Mouse (Mus musculus) limb, embryonic 11.5 days (tissue): ENCODE measurements around the gene Gm12394. TPM values are rescaled to one million over a fixed set of nuclear protein-coding genes. Genes with fewer than 3 reads are reported as not detected.
"Not testable (repeated sequence)": the region's sequence is repeated elsewhere in the genome, so short reads cannot be mapped to it uniquely, and the experiment has no call there.

Experiments used
- ATAC-seq: fragments of 200-750 bp; cut with Nextera tagmentation; 2 replicates; pipeline ENCODE4 v1.8.0; 2017; ENCODE audit warnings: low read depth; ENCODE audit not compliant: insufficient number of reproducible peaks, low FRiP score, low TSS enrichment
- DNase-seq: peaks from one replicate; pipeline ENCODE4 v3.0.0-alpha.2; 2015; ENCODE audit warnings: low spot score
- H3K27ac ChIP-seq: fragments of 300-500 bp; sonication (generic); replicated peaks from 2 replicates; pipeline ENCODE4 v1.5.1; 2014; ENCODE audit warnings: low read depth, mild to moderate bottlenecking, low read length
- H3K27me3 ChIP-seq: fragments of 300-500 bp; sonication (generic); 2 replicates; pipeline ENCODE4 v1.6.1; 2014; ENCODE audit warnings: mild to moderate bottlenecking, low read length, mixed read lengths; ENCODE audit not compliant: control insufficient read depth, insufficient read depth
- H3K36me3 ChIP-seq: fragments of 300-500 bp; sonication (generic); 2 replicates; pipeline ENCODE4 v1.6.1; 2014; ENCODE audit warnings: mild to moderate bottlenecking, low read length, moderate library complexity, mixed read lengths; ENCODE audit not compliant: control insufficient read depth, insufficient read depth
- H3K4me1 ChIP-seq: fragments of 300-500 bp; sonication (generic); 2 replicates; pipeline ENCODE4 v1.6.1; 2014; ENCODE audit warnings: low read length, mixed read lengths; ENCODE audit not compliant: control insufficient read depth, insufficient read depth
- H3K4me2 ChIP-seq: fragments of 300-500 bp; sonication (generic); 2 replicates; pipeline ENCODE4 v1.6.1; 2014; ENCODE audit warnings: low read depth, mild to moderate bottlenecking, moderate library complexity; ENCODE audit not compliant: severe bottlenecking
- H3K4me3 ChIP-seq: fragments of 300-500 bp; sonication (generic); 2 replicates; pipeline ENCODE4 v1.5.1; 2014; ENCODE audit warnings: low read depth, low read length
- H3K9ac ChIP-seq: fragments of 300-500 bp; sonication (generic); 2 replicates; pipeline ENCODE4 v1.6.1; 2014; ENCODE audit warnings: mild to moderate bottlenecking, low read length
- H3K9me3 ChIP-seq: fragments of 300-500 bp; sonication (generic); 2 replicates; pipeline ENCODE4 v1.6.1; 2016; ENCODE audit warnings: low read length; ENCODE audit not compliant: control insufficient read depth
- WGBS: fragments of 180-500 bp; shearing (Covaris S2); extraction: QIAGEN DNeasy Blood & Tissue Kit; methylation state at CpG from one replicate; pipeline ENCODE4 v1.1.7; 2014; 5-methylcytosine and 5-hydroxymethylcytosine counted together
- polyA plus RNA-seq: library from polyadenylated mRNA; unstranded; fragments of >200 nt; fragmentation: Nextera tagmentation; extraction: Ambion mirVana; gene quantifications from 2 replicates; pipeline ENCODE4 v1.2.1, GENCODE M21; 2014

The Gm12394 gene
- not detected in 2 replicates for polyA plus RNA-seq

DNA sequence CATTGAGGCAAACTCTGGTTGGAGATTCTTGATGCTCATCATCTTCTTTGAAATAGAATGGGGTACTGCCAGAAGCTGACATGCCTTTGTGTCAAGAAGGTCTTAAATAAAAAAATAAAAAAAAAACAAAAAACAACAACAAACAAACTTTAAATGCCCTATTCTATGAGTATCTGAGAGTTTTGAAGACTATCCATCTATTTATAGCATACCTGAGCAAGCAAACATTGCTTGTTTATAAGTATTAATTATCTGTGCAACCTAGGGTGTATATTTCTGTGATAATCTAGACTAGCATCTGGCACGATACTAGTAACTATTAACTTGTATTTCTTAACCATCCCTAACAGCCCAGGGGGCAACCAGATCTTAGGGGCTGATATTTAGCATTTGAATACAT, at the start of gene Gm12394:
Gene Gm12394 (minus strand): TSS at position 101 of the 400 bp plus-strand sequence.
- WGBS = 85% methylated on average over 1 of the region's 1 CpGs
- not testable (repeated sequence) for ATAC-seq, H3K27ac ChIP-seq, H3K27me3 ChIP-seq, H3K9ac ChIP-seq, H3K36me3 ChIP-seq, H3K4me1 ChIP-seq, H3K9me3 ChIP-seq, H3K4me2 ChIP-seq, DNase-seq, H3K4me3 ChIP-seq

DNA sequence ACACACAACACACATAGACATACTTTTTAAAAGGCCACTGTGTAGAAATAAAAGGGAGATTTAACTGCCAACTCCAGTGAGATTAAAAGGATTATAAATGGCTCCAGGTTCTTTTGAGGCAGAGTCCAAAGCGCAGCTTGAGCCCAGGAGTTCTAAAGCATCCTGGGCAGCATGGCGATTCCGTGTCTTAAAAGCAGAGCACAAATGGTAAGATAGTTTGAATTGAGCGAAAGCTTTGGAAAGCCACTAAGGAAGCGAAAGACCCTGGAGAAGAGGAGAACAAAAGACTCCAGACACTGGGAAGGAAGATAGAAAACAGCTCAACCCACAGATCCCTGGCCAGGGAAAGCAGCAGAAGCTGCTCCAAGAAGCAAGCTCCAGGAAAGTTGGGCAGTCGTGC, 48.4 kb upstream of the Gm12394 start:
- Histone ChIP-seq H3K4me1 (no peaks in the 10 kb centered on the region), H3K27ac (no peak overlapping the region), H3K9ac (no peak overlapping the region), H3K36me3 (no peaks in the 10 kb centered on the region), H3K27me3 (no peaks in the 10 kb centered on the region), H3K9me3 (no peaks in the 10 kb centered on the region), H3K4me3 (no peak overlapping the region), H3K4me2 (no peak overlapping the region)
- ATAC-seq = no peak
- WGBS = 84% methylated on average over 6 of the region's 6 CpGs
- DNase-seq = no peak

DNA sequence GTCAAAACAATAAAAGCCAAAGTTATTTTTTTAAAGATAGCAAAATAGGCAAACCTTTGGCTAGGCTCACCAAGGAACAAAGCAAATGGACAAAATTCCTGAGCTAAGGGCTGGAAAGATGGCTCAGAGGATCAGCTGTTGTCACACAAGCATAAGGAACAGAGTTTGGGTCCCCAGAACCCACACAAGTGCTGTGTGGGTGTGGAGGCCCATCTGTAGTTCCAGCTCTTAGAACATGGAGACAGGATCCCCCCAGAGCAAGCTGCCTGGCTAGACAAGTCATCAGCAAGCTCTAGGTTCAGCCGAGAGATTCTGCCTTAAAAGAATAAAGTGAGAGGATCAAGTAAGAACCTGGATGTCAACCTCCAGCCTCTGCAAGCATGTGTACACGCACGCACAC, 48.0 kb upstream of the Gm12394 start:
- Histone ChIP-seq H3K36me3 (no peaks in the 10 kb centered on the region), H3K27me3 (no peaks in the 10 kb centered on the region), H3K4me2 (no peak overlapping the region), H3K9me3 (no peaks in the 10 kb centered on the region), H3K27ac (no peak overlapping the region), H3K4me3 (no peak overlapping the region), H3K9ac (no peak overlapping the region), H3K4me1 (no peaks in the 10 kb centered on the region)
- WGBS = 94% methylated on average over 3 of the region's 3 CpGs
- no peak for DNase-seq
- no peak for ATAC-seq

DNA sequence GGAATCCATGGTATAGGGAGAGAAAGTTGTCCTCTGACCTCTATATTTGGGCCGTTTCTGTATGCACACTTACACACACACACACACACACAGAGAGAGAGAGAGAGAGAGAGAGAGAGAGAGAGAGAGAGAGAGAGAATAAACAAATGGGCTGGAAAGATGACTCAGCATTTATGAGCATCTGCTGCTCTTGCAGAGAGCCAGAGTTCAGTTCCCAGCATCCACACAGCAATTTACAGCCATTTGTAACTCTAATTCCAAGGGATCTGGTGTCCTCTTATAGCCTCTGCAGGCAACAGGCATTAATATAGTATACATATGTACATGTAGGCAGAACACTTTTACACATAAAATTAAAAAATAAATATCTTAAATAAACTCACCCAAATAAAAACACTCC, 47.4 kb upstream of the Gm12394 start:
- ATAC-seq (no peak), DNase-seq (no peak)
- no peak overlapping the region for H3K4me2 ChIP-seq
- WGBS = 93% methylated on average over 1 of the region's 1 CpGs
- no peak overlapping the region for H3K27ac ChIP-seq
- no peaks in the 10 kb centered on the region for H3K27me3 ChIP-seq
- H3K4me1 ChIP-seq = no peaks in the 10 kb centered on the region
- no peaks in the 10 kb centered on the region for H3K36me3 ChIP-seq
- H3K4me3 ChIP-seq = no peak overlapping the region
- H3K9me3 ChIP-seq = no peaks in the 10 kb centered on the region
- no peak overlapping the region for H3K9ac ChIP-seq

DNA sequence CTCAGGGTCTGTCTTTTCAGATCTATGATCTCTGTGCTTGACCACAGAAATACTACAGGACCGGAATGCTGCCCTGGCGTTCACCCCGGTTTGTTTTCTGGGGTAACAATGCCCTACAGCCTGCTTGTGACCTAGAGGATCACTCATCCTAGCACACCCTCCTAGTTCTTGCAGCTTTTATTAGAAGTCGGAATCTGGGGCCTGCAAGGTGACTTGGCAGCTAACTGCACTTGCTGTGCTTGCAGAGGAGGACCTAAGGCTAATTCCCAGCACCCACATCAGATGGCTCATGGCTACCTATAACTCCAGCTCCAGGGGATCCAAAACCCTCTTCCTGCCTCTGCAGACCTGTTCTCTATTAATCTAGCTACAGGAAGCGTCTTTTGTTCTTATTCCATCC, 46.2 kb upstream of the Gm12394 start:
- 90% methylated on average over 5 of the region's 5 CpGs for WGBS
- ATAC-seq = no peak

DNA sequence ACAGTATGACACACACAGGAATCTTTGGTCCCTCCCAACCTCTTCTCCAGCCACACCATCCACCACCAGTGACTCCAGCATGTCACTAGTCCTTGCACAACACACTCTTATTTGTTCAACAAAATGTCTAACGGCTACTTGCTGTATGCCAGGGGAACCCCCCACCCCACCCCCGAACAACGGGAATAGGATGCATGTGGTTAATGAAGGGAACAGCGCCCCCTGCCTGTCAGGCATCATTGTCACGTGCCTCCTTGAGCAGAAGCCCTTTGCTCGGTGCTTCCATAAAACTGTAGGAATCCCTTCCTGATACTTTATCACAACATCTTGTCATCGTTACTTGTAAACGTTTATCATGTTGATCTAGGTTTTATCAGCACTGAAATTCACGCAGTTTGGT, 45.6 kb upstream of the Gm12394 start:
- Histone ChIP-seq H3K27ac (no peak overlapping the region), H3K27me3 (no peaks in the 10 kb centered on the region), H3K9ac (no peak overlapping the region), H3K4me1 (no peaks in the 10 kb centered on the region), H3K4me3 (no peak overlapping the region), H3K4me2 (no peak overlapping the region), H3K36me3 (no peaks in the 10 kb centered on the region), H3K9me3 (no peaks in the 10 kb centered on the region)
- 58% methylated on average over 9 of the region's 9 CpGs for WGBS
- ATAC-seq = no peak
- peak; percentile 34 for DNase-seq

More for the DNA sequence above, 46.2 kb upstream of the Gm12394 start:
- DNase-seq = no peak
- no peaks in the 10 kb centered on the region for H3K9me3 ChIP-seq
- H3K9ac ChIP-seq = no peak overlapping the region
- H3K4me3 ChIP-seq = no peak overlapping the region
- no peak overlapping the region for H3K27ac ChIP-seq
- no peak overlapping the region for H3K4me2 ChIP-seq
- H3K27me3 ChIP-seq = no peaks in the 10 kb centered on the region
- no peaks in the 10 kb centered on the region for H3K4me1 ChIP-seq
- H3K36me3 ChIP-seq = no peaks in the 10 kb centered on the region

DNA sequence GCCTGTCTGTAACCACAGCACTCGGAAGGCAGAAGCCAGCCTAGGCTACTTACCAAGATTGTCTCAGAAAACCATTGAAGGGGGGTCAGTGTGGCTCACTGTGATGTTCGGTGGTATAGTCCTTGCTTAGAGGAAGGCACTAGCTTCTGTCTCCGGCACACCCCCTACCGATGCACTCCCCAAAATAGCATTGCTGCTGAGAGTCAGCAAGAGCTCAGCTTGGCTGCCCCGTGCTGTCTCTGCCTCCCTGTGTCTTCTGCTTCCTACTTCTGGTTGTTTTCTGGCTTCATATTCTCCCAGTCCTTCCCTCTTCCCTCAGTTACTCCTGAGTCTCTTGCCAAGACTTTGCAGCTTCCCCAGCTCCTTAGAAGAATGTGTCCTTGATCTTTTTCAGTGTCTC, 44.3 kb upstream of the Gm12394 start:
- no peak overlapping the region for H3K4me2 ChIP-seq
- no peak overlapping the region for H3K4me3 ChIP-seq
- no peaks in the 10 kb centered on the region for H3K36me3 ChIP-seq
- DNase-seq = no peak
- no peaks in the 10 kb centered on the region for H3K27me3 ChIP-seq
- no peaks in the 10 kb centered on the region for H3K9me3 ChIP-seq
- H3K9ac ChIP-seq = no peak overlapping the region
- no peak for ATAC-seq
- H3K27ac ChIP-seq = no peak overlapping the region
- 65% methylated on average over 5 of the region's 5 CpGs for WGBS
- H3K4me1 ChIP-seq = no peaks in the 10 kb centered on the region

DNA sequence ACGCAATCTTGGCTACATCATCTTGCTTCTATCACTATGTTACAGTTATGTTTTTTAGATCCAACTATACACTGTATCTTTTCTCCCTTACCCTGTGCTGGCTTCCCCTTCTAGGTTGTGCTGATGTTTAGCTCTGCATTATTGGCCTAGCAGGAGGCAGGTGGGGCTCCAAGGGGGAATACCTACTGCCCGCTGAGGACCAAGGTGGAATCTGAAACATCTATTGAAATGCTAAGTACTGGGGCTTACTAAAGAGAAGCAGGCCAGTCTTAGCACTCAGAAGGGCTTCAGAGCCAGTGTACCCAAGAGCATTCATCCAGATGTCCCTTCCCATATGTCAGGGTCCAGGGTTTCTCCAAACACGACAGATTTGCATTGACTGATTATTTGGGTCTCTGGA, 42.3 kb upstream of the Gm12394 start:
- no peak overlapping the region for H3K9ac ChIP-seq
- H3K4me3 ChIP-seq = no peak overlapping the region
- no peaks in the 10 kb centered on the region for H3K9me3 ChIP-seq
- WGBS = 47% methylated on average over 3 of the region's 3 CpGs
- no peak overlapping the region for H3K27ac ChIP-seq
- no peaks in the 10 kb centered on the region for H3K4me1 ChIP-seq
- DNase-seq (no peak), ATAC-seq (no peak)
- H3K4me2 ChIP-seq = no peak overlapping the region
- H3K27me3 ChIP-seq = no peaks in the 10 kb centered on the region
- no peaks in the 10 kb centered on the region for H3K36me3 ChIP-seq

DNA sequence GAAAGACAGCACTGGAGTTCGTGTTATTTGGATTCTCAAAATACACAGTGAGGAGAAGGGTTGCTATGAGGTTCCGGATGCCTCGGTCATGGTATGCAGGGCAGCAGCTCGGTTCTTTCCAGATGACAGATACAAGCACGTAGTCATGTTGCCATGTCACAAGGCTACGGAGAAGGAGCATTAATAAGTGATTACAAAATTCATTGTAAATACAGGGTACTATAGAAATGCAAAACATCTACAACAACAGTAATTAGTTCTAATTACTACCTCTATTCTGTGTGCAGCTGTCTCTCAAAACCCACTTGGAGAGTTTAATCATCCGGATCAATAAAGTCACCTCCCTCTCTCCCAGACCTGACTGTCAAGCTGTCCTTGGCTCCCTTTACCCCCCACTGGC, 38.5 kb upstream of the Gm12394 start:
- Histone ChIP-seq H3K27ac (no peak overlapping the region), H3K9me3 (no peaks in the 10 kb centered on the region), H3K27me3 (no peaks in the 10 kb centered on the region), H3K36me3 (no peaks in the 10 kb centered on the region), H3K4me2 (no peak overlapping the region), H3K9ac (no peak overlapping the region), H3K4me3 (no peak overlapping the region), H3K4me1 (no peaks in the 10 kb centered on the region)
- no peak for DNase-seq
- WGBS = 85% methylated on average over 7 of the region's 7 CpGs
- no peak for ATAC-seq
